Mouse (Mus musculus): ENCODE data around the gene Micall1. TPM values are rescaled to one million over a fixed set of nuclear protein-coding genes. Genes with fewer than 3 reads are reported as not detected.

The Micall1 gene
- polyA plus RNA-seq, 1 experiment from 2014 or later, result 12.8 TPM

DNA sequence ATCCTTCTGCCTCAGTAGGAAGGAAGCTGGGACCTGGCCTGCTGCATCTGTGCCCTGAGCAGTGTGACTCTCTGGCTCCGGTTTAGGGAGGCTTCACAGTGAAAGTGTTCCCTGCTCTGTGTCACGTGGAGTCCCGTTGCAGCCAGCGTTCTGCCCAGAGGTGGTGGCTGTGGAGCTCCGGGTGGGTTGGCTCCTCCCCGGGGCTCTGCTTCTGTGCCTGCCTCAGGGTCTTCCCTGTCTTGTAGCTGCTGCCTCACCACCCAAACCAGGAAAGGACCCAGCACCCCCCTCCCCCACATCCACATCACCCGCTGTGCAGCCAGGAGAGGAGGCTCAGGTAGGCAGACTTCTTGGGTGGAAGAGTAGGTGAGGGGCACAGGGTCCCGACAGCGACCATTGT lies 10.8 kb downstream of the Micall1 start:
- Histone ChIP-seq H3K36me3 (peaks cover 99% of the 10 kb centered on the region), H3K27ac (no peak overlapping the region), H3K9me3 (no peaks in the 10 kb centered on the region), H3K4me3 (no peak overlapping the region), H3K9ac (no peak overlapping the region), H3K4me1 (no peaks in the 10 kb centered on the region), H3K4me2 (no peak overlapping the region), H3K27me3 (no peaks in the 10 kb centered on the region)
- ATAC-seq (ENCODE audit: insufficient number of reproducible peaks, insufficient read depth, low FRiP score, low TSS enrichment, low read depth), result no peak
- 72% methylated on average over 9 of the region's 9 CpGs for WGBS

DNA sequence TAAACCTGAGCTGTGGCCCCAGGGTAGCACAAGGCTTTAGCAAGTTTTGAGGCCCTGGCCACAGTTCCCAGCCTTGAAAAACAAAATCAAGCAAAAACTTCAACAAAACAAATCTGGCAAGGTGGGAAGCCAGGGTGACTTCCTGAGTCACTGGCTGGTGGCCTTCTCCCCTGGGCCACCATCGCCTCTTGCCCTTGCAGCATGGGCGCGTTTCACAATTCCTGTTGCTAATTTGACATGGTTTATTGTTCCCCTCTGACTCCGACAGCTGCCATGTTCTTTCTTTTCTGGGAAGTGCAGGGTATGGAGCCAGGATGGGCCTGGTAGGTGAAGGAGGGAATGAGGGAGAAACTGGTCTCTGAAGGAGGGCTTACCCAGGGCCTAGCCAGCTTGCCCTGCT lies 13.4 kb downstream of the Micall1 start:
- Histone ChIP-seq H3K4me1 (no peaks in the 10 kb centered on the region), H3K9me3 (no peaks in the 10 kb centered on the region), H3K36me3 (peaks cover 99% of the 10 kb centered on the region), H3K4me2 (no peak overlapping the region), H3K4me3 (no peak overlapping the region), H3K27ac (no peak overlapping the region), H3K27me3 (no peaks in the 10 kb centered on the region), H3K9ac (no peak overlapping the region)
- ATAC-seq (ENCODE audit: insufficient number of reproducible peaks, insufficient read depth, low FRiP score, low TSS enrichment, low read depth), result no peak
- 67% methylated on average over 4 of the region's 4 CpGs for WGBS

DNA sequence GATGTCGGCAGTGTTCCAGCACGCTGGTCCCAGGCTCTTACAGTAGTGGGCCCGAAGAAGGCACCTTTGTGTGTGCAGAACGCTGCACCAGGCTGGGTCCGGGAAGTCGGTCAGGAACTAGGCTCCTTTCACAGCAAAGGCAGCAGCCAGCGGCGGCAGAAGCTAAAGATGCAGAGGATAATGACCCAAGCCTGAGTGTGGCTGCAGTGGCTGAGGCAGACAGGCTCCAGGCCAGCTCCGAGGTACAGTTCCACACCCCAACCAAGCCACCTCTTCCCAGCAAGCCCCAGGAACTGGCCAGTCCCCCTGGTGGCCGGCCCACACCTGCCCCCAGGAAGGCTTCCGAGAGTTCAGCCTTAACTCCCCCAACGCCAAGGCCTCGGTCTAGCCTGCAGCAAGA lies 13.8 kb downstream of the Micall1 start:
- H3K4me3 ChIP-seq, result no peak overlapping the region
- no peak for ATAC-seq (ENCODE audit: insufficient number of reproducible peaks, insufficient read depth, low FRiP score, low TSS enrichment, low read depth)
- H3K9me3 ChIP-seq, result no peaks in the 10 kb centered on the region
- no peaks in the 10 kb centered on the region for H3K27me3 ChIP-seq
- H3K4me1 ChIP-seq, result no peaks in the 10 kb centered on the region
- WGBS, result 83% methylated on average over 13 of the region's 13 CpGs
- no peak overlapping the region for H3K4me2 ChIP-seq
- H3K36me3 ChIP-seq, result peaks cover 99% of the 10 kb centered on the region
- no peak overlapping the region for H3K9ac ChIP-seq
- no peak overlapping the region for H3K27ac ChIP-seq

DNA sequence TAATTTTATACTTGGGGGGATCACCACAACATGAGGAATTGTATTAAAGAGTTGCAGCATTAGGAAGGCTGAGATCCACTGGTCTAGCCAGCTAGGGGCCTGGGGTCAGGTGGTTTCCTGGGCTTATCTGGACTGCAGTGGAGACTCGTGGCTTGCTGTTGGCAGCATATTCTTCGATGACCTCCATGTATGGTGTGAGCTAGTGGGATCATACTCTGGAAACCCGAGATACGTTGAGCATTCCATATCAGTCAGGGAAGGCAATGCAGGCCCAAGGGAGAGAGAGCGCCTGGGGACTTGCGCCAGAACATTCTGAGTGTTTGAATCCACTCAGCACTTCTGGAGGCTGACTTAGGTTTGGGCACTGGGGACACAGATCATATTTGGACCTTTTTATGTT lies 15.1 kb downstream of the Micall1 start:
- no peak overlapping the region for H3K4me3 ChIP-seq
- 86% methylated on average over 6 of the region's 6 CpGs for WGBS
- H3K9me3 ChIP-seq, result peaks cover 6% of the 10 kb centered on the region; the same call in 1 of the 2 replicates
- no peaks in the 10 kb centered on the region for H3K4me1 ChIP-seq
- no peak for ATAC-seq (ENCODE audit: insufficient number of reproducible peaks, insufficient read depth, low FRiP score, low TSS enrichment, low read depth)
- H3K27me3 ChIP-seq, result no peaks in the 10 kb centered on the region
- no peak overlapping the region for H3K4me2 ChIP-seq
- H3K36me3 ChIP-seq, result peaks cover 98% of the 10 kb centered on the region
- no peak overlapping the region for H3K9ac ChIP-seq
- H3K27ac ChIP-seq, result no peak overlapping the region

DNA sequence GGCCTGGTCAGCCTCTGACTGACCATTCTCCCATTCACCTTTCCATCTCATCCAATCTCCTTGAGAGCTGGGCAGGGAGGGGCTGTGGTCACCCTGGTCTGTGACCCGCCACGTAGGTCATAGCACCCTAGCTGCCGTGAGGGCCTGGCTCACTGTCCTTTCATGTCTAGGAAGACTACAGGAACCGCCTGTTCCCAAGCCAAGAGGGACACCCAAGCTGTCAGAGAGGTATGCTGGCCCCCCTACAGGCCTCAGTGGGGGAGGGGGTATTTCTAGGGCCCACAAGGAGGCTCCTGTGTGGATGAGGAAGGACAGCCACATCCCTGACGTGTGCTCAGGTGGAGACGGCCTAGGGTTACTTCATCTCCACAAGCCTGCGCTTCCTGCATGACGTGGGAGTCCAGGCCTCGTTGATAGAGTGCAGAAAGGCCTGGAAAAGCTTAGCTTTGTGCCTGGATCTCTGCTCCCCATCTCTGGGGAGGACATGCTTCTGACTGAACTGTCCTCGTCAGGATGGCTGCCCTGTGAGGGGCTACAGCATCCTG lies 15.7 kb downstream of the Micall1 start:
- H3K4me2 ChIP-seq, result no peak overlapping the region
- H3K9me3 ChIP-seq, result peaks cover 6% of the 10 kb centered on the region; the same call in 1 of the 2 replicates
- H3K4me3 ChIP-seq, result no peak overlapping the region
- H3K27me3 ChIP-seq, result no peaks in the 10 kb centered on the region
- H3K4me1 ChIP-seq, result no peaks in the 10 kb centered on the region
- WGBS, result 82% methylated on average over 10 of the region's 10 CpGs
- H3K9ac ChIP-seq, result no peak overlapping the region
- H3K36me3 ChIP-seq, result peaks cover 95% of the 10 kb centered on the region
- no peak for ATAC-seq (ENCODE audit: insufficient number of reproducible peaks, insufficient read depth, low FRiP score, low TSS enrichment, low read depth)
- H3K27ac ChIP-seq, result no peak overlapping the region

DNA sequence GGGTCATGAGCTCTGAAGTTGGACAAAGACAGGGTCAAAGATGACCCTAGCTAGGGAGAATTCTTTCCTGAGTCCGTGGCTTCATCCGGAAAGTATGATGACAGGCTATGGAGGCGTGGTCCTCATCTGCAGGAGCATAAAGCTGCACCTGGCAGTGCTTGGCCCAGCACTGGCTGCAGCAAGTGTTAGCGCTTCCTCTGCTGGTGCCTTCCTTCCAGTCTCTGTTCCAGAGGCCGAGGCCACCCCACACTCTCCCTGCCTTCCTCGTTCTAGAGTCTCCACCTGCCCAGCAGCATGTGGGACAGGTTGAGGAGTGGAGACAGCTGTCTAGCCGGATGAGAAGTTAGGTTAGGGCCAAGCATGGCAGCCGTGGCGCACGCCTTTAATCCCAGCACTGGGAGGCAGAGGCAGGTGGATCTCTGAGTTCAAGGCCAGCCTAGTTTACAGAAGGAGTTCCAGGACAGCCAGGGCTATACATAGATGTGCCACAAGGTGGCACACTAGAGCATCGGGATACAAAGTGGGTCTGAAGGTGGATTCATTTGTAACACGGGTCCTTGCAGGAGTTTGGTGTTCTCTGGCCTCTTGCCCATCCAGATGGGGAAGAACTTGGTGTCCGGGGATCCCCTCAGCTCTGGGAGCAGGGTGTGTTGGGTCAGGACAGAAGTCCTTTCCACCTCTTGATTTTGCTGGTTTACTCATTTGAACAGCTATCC lies 17.7 kb downstream of the Micall1 start:
- Histone ChIP-seq H3K4me1 (no peaks in the 10 kb centered on the region), H3K9me3 (peaks cover 6% of the 10 kb centered on the region; the same call in 1 of the 2 replicates), H3K4me3 (no peak overlapping the region), H3K36me3 (peaks cover 95% of the 10 kb centered on the region), H3K4me2 (no peak overlapping the region), H3K9ac (no peak overlapping the region), H3K27me3 (no peaks in the 10 kb centered on the region), H3K27ac (no peak overlapping the region)
- 81% methylated on average over 13 of the region's 13 CpGs for WGBS
- ATAC-seq (ENCODE audit: insufficient number of reproducible peaks, insufficient read depth, low FRiP score, low TSS enrichment, low read depth), result no peak

DNA sequence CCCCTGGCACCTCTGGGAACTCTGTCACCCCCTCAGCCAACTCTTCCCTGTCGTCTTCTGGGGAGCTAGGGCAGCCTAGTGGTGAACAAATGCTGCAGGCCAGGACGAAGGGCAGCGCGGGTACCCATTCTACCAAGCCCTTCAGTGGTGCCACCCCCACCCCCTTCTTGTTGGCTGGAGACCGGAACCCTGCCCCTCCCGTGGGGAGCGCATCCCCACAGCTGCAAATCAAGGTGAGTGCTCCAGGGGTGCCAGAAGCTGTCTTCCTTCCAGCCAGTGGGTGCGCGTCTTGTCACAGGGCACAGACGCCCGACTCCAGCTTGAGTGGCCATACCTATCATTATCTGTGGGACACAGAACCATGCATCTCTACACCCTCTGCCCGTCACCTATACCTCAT lies 18.4 kb downstream of the Micall1 start:
- H3K36me3 ChIP-seq, result peaks cover 95% of the 10 kb centered on the region
- no peak overlapping the region for H3K27ac ChIP-seq
- WGBS, result 93% methylated on average over 12 of the region's 12 CpGs
- H3K27me3 ChIP-seq, result no peaks in the 10 kb centered on the region
- no peak for ATAC-seq (ENCODE audit: insufficient number of reproducible peaks, insufficient read depth, low FRiP score, low TSS enrichment, low read depth)
- H3K4me2 ChIP-seq, result no peak overlapping the region
- H3K9me3 ChIP-seq, result peaks cover 6% of the 10 kb centered on the region; the same call in 1 of the 2 replicates
- no peak overlapping the region for H3K9ac ChIP-seq
- no peaks in the 10 kb centered on the region for H3K4me1 ChIP-seq
- H3K4me3 ChIP-seq, result no peak overlapping the region

DNA sequence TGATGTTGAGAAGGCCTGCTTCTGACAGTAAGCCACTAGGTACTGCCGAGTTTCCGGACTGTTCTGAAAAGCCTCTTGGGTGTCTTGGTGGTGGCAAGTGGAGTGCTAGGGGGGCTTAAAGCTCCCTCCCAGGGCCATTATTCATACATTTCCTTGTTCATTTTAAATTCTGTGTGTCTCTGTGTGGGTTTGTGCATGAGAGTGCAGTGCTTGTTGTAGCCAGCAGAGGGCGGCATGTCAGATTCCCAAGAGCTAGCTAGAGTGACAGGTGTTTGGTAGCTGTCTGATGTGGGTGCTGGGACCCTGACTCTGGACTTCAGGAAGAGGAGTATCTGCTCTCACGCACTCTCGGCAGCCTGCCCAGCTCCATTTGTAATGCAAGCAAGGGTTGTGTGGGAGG lies 19.5 kb downstream of the Micall1 start:
- Histone ChIP-seq H3K4me3 (no peak overlapping the region), H3K4me1 (no peaks in the 10 kb centered on the region), H3K9me3 (peaks cover 6% of the 10 kb centered on the region; the same call in 1 of the 2 replicates), H3K9ac (no peak overlapping the region), H3K4me2 (no peak overlapping the region), H3K27me3 (no peaks in the 10 kb centered on the region), H3K27ac (no peak overlapping the region), H3K36me3 (peaks cover 95% of the 10 kb centered on the region)
- no peak for ATAC-seq (ENCODE audit: insufficient number of reproducible peaks, insufficient read depth, low FRiP score, low TSS enrichment, low read depth)
- WGBS, result 92% methylated on average over 5 of the region's 5 CpGs

DNA sequence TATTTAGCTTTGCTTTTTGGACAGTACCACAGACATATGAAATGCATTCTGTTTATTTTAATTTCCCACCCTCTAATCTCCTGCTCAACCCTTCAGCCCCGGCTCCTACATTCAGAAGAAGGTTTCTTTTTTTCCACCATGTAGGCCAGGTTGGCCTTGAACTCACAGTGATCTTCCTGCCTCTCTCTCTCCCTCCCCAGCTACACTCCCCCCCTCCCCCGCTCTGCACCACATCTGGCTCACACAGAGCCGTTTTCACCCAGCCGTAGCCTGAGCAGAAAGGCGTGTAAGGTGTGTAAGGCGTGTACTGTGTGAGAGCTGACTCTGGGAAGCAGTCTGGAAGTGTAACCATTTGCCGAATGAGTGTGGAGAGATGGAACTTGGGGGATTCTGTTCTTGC lies 20.6 kb downstream of the Micall1 start:
- Histone ChIP-seq H3K27me3 (no peaks in the 10 kb centered on the region), H3K4me2 (no peak overlapping the region), H3K27ac (no peak overlapping the region), H3K4me3 (no peak overlapping the region), H3K9me3 (peaks cover 6% of the 10 kb centered on the region; the same call in 1 of the 2 replicates), H3K9ac (no peak overlapping the region), H3K4me1 (no peaks in the 10 kb centered on the region), H3K36me3 (peaks cover 95% of the 10 kb centered on the region)
- ATAC-seq (ENCODE audit: insufficient number of reproducible peaks, insufficient read depth, low FRiP score, low TSS enrichment, low read depth), result no peak
- 77% methylated on average over 7 of the region's 7 CpGs for WGBS

DNA sequence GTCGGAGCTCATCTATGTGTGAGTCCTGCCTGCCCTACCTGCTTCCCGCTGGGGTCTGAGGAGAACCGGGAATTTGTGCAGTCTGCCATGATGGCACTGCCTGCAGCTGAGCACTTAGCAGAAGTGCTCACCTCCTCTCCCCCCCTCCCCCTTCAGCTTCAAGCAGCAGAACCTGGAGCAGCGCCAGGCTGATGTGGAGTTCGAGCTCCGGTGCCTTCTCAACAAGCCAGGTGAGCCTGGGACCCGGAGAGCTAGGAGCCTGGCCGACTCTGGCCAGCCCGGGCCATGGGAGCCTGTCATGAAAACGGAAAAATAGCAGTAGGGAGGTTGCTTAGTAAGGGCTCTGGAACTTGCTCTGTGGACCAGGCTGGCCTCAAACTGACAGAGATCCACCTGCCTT lies 22.1 kb downstream of the Micall1 start:
- Histone ChIP-seq H3K9me3 (peaks cover 6% of the 10 kb centered on the region; the same call in 1 of the 2 replicates), H3K36me3 (peaks cover 86% of the 10 kb centered on the region), H3K4me2 (no peak overlapping the region), H3K4me3 (no peak overlapping the region), H3K27me3 (no peaks in the 10 kb centered on the region), H3K9ac (no peak overlapping the region), H3K27ac (no peak overlapping the region), H3K4me1 (peaks cover 4% of the 10 kb centered on the region; the same call in 1 of the 2 replicates)
- no peak for ATAC-seq (ENCODE audit: insufficient number of reproducible peaks, insufficient read depth, low FRiP score, low TSS enrichment, low read depth)
- 87% methylated on average over 10 of the region's 10 CpGs for WGBS

DNA sequence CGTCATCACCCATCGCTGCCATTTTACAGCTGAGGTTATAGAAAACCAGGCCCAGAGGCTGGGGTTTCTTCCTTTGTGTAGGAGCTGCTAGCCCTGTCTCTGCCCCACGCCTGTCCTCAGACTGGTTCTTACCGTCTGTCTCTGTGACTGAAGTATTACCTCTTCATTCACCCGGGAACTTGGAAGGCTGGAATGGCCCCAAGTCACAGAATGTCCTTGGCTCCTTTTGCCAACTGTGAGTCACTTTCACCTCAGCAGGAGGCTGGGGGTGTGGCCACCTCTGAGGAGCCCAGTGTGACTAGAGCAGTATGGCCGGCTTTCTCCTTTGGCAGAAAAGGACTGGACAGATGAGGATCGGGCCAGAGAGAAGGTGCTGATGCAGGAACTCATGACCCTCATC lies 22.7 kb downstream of the Micall1 start:
- WGBS, result 73% methylated on average over 7 of the region's 7 CpGs
- peaks cover 79% of the 10 kb centered on the region for H3K36me3 ChIP-seq
- H3K4me3 ChIP-seq, result no peak overlapping the region
- peaks cover 6% of the 10 kb centered on the region; the same call in 1 of the 2 replicates for H3K9me3 ChIP-seq
- no peak overlapping the region for H3K9ac ChIP-seq
- H3K4me1 ChIP-seq, result peaks cover 4% of the 10 kb centered on the region; the same call in 1 of the 2 replicates
- no peaks in the 10 kb centered on the region for H3K27me3 ChIP-seq
- no peak overlapping the region for H3K27ac ChIP-seq
- H3K4me2 ChIP-seq, result no peak overlapping the region
- ATAC-seq (ENCODE audit: insufficient number of reproducible peaks, insufficient read depth, low FRiP score, low TSS enrichment, low read depth), result no peak

DNA sequence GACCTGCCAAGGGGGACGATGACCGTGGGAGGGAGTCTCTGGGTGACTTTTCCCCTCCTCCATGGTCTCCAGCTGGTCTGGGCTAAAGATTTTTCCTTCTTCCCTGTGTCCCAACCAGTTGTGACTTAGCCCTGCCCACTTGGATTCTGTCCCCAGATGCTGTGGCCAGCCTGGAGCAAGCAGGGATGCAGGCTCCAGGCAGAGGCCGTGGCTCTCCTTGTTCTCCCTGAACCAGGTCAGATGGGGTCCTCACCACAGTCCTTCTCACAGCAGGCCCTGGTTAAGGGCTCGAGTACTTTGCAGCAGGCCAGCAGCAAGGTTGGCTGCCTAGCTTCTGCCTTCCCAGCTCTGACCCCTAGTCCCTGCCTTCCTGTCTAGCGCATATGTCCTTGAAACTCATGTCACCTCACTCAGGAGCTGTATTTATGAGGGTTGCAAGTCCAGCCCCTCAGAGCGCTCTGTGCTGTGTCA lies 24.5 kb downstream of the Micall1 start:
- H3K4me3 ChIP-seq, result no peak overlapping the region
- H3K4me2 ChIP-seq, result no peak overlapping the region
- no peak overlapping the region for H3K9ac ChIP-seq
- H3K4me1 ChIP-seq, result peaks cover 4% of the 10 kb centered on the region; the same call in 1 of the 2 replicates
- WGBS, result 86% methylated on average over 6 of the region's 6 CpGs
- 0 out of 2 replicates have a peak, but pooled peaks cover under 1% of the 10 kb centered on the region for H3K9me3 ChIP-seq
- no peak overlapping the region for H3K27ac ChIP-seq
- no peak for ATAC-seq (ENCODE audit: insufficient number of reproducible peaks, insufficient read depth, low FRiP score, low TSS enrichment, low read depth)
- H3K36me3 ChIP-seq, result peaks cover 62% of the 10 kb centered on the region
- H3K27me3 ChIP-seq, result no peaks in the 10 kb centered on the region

All from embryonic facial prominence, embryonic 13.5 days (tissue).